Mouse (Mus musculus) right cerebral cortex, adult 2 months (tissue): ENCODE data around the gene Gdap1l1.
A peak's percentile ranks its signal among the peaks of the same experiment; 100 is the strongest.

ENCODE experiments used
- DNase-seq, 2 experiments: peaks; one replicate each; pipeline ENCODE4 v3.0.0; 2021 to 2022; ENCODE audit warnings: low spot score in 2 of 2

Gdap1l1 gene

GRCm38 (mm10) chr2:163463251-163463769, 25.0 kb downstream of the Gdap1l1 start:
- DNase-seq: no peak

- DNase-seq: no peak
These were observed 25.7 kb downstream of the Gdap1l1 start for GRCm38 (mm10) chr2:163463998-163464397.

- no peak for DNase-seq
These were observed 26.3 kb downstream of the Gdap1l1 start for GRCm38 (mm10) chr2:163464562-163464961.

- no peak for DNase-seq
These were observed 28.5 kb downstream of the Gdap1l1 start for GRCm38 (mm10) chr2:163466771-163467170.

GRCm38 (mm10) chr2:163467585-163467984, 29.3 kb downstream of the Gdap1l1 start:
- DNase-seq: no peak

- no peak for DNase-seq
These were observed 30.6 kb downstream of the Gdap1l1 start for GRCm38 (mm10) chr2:163468866-163469265.

GRCm38 (mm10) chr2:163469711-163470110, 31.4 kb downstream of the Gdap1l1 start:
- DNase-seq: no peak

GRCm38 (mm10) chr2:163471136-163471535, 32.9 kb downstream of the Gdap1l1 start:
- no peak for DNase-seq

GRCm38 (mm10) chr2:163471710-163472465, 33.6 kb downstream of the Gdap1l1 start:
- DNase-seq: no peak

GRCm38 (mm10) chr2:163472466-163472851, 34.2 kb downstream of the Gdap1l1 start, which contains the start of gene Fitm2:
Fitm2 (minus strand) TSS chr2:163472629.
- DNase-seq: peak; percentile 98 to 99

GRCm38 (mm10) chr2:163480191-163480825, 42.0 kb downstream of the Gdap1l1 start:
- DNase-seq: no peak

GRCm38 (mm10) chr2:163481539-163482029, 43.3 kb downstream of the Gdap1l1 start:
- no peak for DNase-seq

GRCm38 (mm10) chr2:163487360-163487759, 49.1 kb downstream of the Gdap1l1 start:
- no peak for DNase-seq

- DNase-seq: no peak
These were observed 51.5 kb downstream of the Gdap1l1 start for GRCm38 (mm10) chr2:163489725-163490291.

- DNase-seq: no peak
These were observed 52.4 kb downstream of the Gdap1l1 start for GRCm38 (mm10) chr2:163490656-163491055.

- DNase-seq: no peak
These were observed 53.1 kb downstream of the Gdap1l1 start for GRCm38 (mm10) chr2:163491351-163491750.

GRCm38 (mm10) chr2:163492018-163492417, 53.7 kb downstream of the Gdap1l1 start, which contains the start of gene R3hdml:
R3hdml (plus strand) TSS chr2:163492318.
- DNase-seq: no peak

GRCm38 (mm10) chr2:163493031-163493430, 54.8 kb downstream of the Gdap1l1 start:
- no peak for DNase-seq

- DNase-seq: no peak
These were observed 55.7 kb downstream of the Gdap1l1 start for GRCm38 (mm10) chr2:163493976-163494375.

GRCm38 (mm10) chr2:163494456-163494855, 56.2 kb downstream of the Gdap1l1 start:
- DNase-seq: no peak

- DNase-seq: no peak
These were observed 63.9 kb downstream of the Gdap1l1 start for GRCm38 (mm10) chr2:163502219-163502618.

- DNase-seq: no peak
These were observed 64.9 kb downstream of the Gdap1l1 start for GRCm38 (mm10) chr2:163503191-163503590.
